Mouse (Mus musculus) brain, embryonic 18.5 days (tissue): ENCODE results near the gene Gm4767.
"Not testable (repeated sequence)": the region's sequence is repeated elsewhere in the genome, so short reads cannot be mapped to it uniquely, and the experiment has no call there.

Experiments used
- DNase-seq: peaks from one replicate; pipeline ENCODE4 v3.0.0-alpha.2; 2012; ENCODE audit warnings: low read depth, low spot score

Gene Gm4767

GRCm38 (mm10) chr10:81811899-81812298 lies at the start of gene Gm4767:
Gene Gm4767 (plus strand): TSS chr10:81812186.
- DNase-seq = not testable (repeated sequence)

- not testable (repeated sequence) for DNase-seq
Measured at GRCm38 (mm10) chr10:81770506-81771403, 41.2 kb upstream of the Gm4767 start, which contains the start of gene Gm3055. Gene Gm3055 (minus strand): TSS chr10:81771161.

GRCm38 (mm10) chr10:81771404-81771777 lies 40.6 kb upstream of the Gm4767 start:
- DNase-seq = not testable (repeated sequence)

GRCm38 (mm10) chr10:81846219-81846618 lies 34.2 kb downstream of the Gm4767 start:
- not testable (repeated sequence) for DNase-seq

- DNase-seq = not testable (repeated sequence)
Measured at GRCm38 (mm10) chr10:81863409-81864407, 51.7 kb downstream of the Gm4767 start, which contains the start of gene Gm32687. Gene Gm32687 (plus strand): TSS chr10:81863934.
